Mouse (Mus musculus): Measurements from ENCODE around the gene Sgo1. TPM values are rescaled to one million over a fixed set of nuclear protein-coding genes. Genes with fewer than 3 reads are reported as not detected.

The Sgo1 gene
- total and polyA plus RNA-seq, 3 experiments: 12.6 to 21.4 TPM; not detected in 1

DNA sequence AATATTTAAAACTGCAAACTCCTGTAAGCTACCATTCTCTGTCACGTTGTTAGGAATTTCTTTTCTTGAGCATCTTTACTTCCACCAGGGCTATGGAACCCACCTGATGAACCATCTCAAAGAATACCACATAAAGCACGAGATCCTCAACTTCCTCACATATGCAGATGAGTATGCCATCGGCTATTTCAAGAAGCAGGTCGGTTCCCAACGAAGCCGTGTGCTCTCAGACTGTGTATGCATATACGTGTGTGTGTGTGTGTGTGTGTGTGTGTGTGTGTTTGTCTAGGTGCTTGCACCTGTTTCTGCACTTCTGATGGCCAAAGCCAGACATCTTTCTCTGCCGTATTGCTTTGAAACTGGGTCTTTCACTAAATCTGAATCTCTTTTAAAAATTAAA, 29.9 kb downstream of the Sgo1 start:
- DNase-seq (ENCODE audit: low read depth, low spot score): no peak
- H3K36me3 ChIP-seq (ENCODE audit: control insufficient read depth in 1 of 2, insufficient read depth in 2 of 2, low read length in 2 of 2): peaks cover 2 to 4% of the 10 kb centered on the region in 2 experiments; a peak in 3 of 4 replicates

GRCm38 (mm10) chr17:53658668-53659067, 30.5 kb downstream of the Sgo1 start:
- H3K27ac ChIP-seq (ENCODE audit: control insufficient read depth, low read depth, low read length): no peak overlapping the region
- DNase-seq (ENCODE audit: low read depth, low spot score): no peak
- no peaks in the 10 kb centered on the region for H3K4me1 ChIP-seq (ENCODE audit: control insufficient read depth in 1 of 2, insufficient read depth in 2 of 2, low read length in 2 of 2)
- H3K9ac ChIP-seq (ENCODE audit: control insufficient read depth, low read depth, low read length, poor library complexity, severe bottlenecking): no peak overlapping the region
- no peaks in the 10 kb centered on the region for H3K27me3 ChIP-seq (ENCODE audit: control insufficient read depth in 1 of 2, insufficient read depth in 2 of 2, low read length in 2 of 2)
- TF ChIP-seq POLR2AphosphoS5 (IDR thresholded peaks at IDR 0.05; ENCODE audit: borderline replicate concordance, low read depth, low read length) (no peak), MAFK (IDR thresholded peaks at IDR 0.05; ENCODE audit: borderline replicate concordance, low read depth, low read length) (0 out of 2 replicates have a peak, but pooled peaks have one; percentile 63), RCOR1 (IDR thresholded peaks at IDR 0.05; ENCODE audit: low read depth, low read length) (no peak), E2F4 (IDR thresholded peaks at IDR 0.05; ENCODE audit: borderline replicate concordance, low read depth, low read length) (no peak)
- no peaks in the 10 kb centered on the region for H3K79me2 ChIP-seq (ENCODE audit: control insufficient read depth, insufficient read depth, low read length, poor library complexity)
- no peak overlapping the region for H3K4me3 ChIP-seq (ENCODE audit: control insufficient read depth in 1 of 2, insufficient read depth in 1 of 2, low read depth in 2 of 2, low read length in 2 of 2)
- H3K36me3 ChIP-seq (ENCODE audit: control insufficient read depth in 1 of 2, insufficient read depth in 2 of 2, low read length in 2 of 2): peaks cover 2 to 4% of the 10 kb centered on the region in 2 experiments; a peak in 2 of 4 replicates
- no peaks in the 10 kb centered on the region for H3K9me3 ChIP-seq (replicated peaks; ENCODE audit: insufficient read depth, low read length)

More for the DNA sequence above, 29.9 kb downstream of the Sgo1 start:
- no peak for TF ChIP-seq POLR2AphosphoS2 (IDR thresholded peaks at IDR 0.05; ENCODE audit: low read length)
- TF ChIP-seq CHD2 (IDR thresholded peaks at IDR 0.05; ENCODE audit: low read length): no peak
- TF ChIP-seq POLR2A (IDR thresholded peaks at IDR 0.05; ENCODE audit: control insufficient read depth in 1 of 2, insufficient read depth in 1 of 2, low read depth in 1 of 2, low read length in 2 of 2, poor library complexity in 1 of 2): no peak
- TF ChIP-seq ZMIZ1 (IDR thresholded peaks at IDR 0.05; ENCODE audit: low read depth, low read length): no peak
- no peak for TF ChIP-seq ETS1 (IDR thresholded peaks at IDR 0.05; ENCODE audit: low read depth, low read length)
- TF ChIP-seq MAFK (IDR thresholded peaks at IDR 0.05; ENCODE audit: borderline replicate concordance, low read depth, low read length): no peak
- TF ChIP-seq TBP (IDR thresholded peaks at IDR 0.05; ENCODE audit: low read depth, low read length): no peak
- no peak for TF ChIP-seq MAZ (IDR thresholded peaks at IDR 0.05; ENCODE audit: low read depth, low read length)
- TF ChIP-seq MYC (IDR thresholded peaks at IDR 0.05; ENCODE audit: low read depth, low read length): no peak
- no peak for TF ChIP-seq GATA1 (IDR thresholded peaks at IDR 0.05; ENCODE audit: low read depth, low read length)
- TF ChIP-seq MXI1 (IDR thresholded peaks at IDR 0.05; ENCODE audit: low read depth, low read length): no peak
- TF ChIP-seq NELFE (IDR thresholded peaks at IDR 0.05; ENCODE audit: low read depth, low read length): no peak
- TF ChIP-seq MAX (IDR thresholded peaks at IDR 0.05; ENCODE audit: low read length): no peak
- no peak for TF ChIP-seq RAD21 (IDR thresholded peaks at IDR 0.05; ENCODE audit: low read depth, low read length)
- TF ChIP-seq USF1 (IDR thresholded peaks at IDR 0.05; ENCODE audit: low read depth, low read length): no peak
- TF ChIP-seq TAL1 (IDR thresholded peaks at IDR 0.05; ENCODE audit: low read length): no peak
- no peak for TF ChIP-seq ZNF384 (IDR thresholded peaks at IDR 0.05; ENCODE audit: low read depth, low read length)
- H3K9ac ChIP-seq (ENCODE audit: control insufficient read depth, low read depth, low read length, poor library complexity, severe bottlenecking): no peak overlapping the region
- H3K9me3 ChIP-seq (replicated peaks; ENCODE audit: insufficient read depth, low read length): no peaks in the 10 kb centered on the region
- no peaks in the 10 kb centered on the region for H3K27me3 ChIP-seq (ENCODE audit: control insufficient read depth in 1 of 2, insufficient read depth in 2 of 2, low read length in 2 of 2)
- H3K27ac ChIP-seq (ENCODE audit: control insufficient read depth, low read depth, low read length): no peak overlapping the region
- no peak overlapping the region for H3K4me3 ChIP-seq (ENCODE audit: control insufficient read depth in 1 of 2, insufficient read depth in 1 of 2, low read depth in 2 of 2, low read length in 2 of 2)
- no peaks in the 10 kb centered on the region for H3K79me2 ChIP-seq (ENCODE audit: control insufficient read depth, insufficient read depth, low read length, poor library complexity)
- H3K4me1 ChIP-seq (ENCODE audit: control insufficient read depth in 1 of 2, insufficient read depth in 2 of 2, low read length in 2 of 2): no peaks in the 10 kb centered on the region; a peak in 1 of 4 replicates
